Mouse (Mus musculus) layer of hippocampus, adult 2 months (tissue): ENCODE results near the gene Hist1h4k. TPM values are rescaled to one million over a fixed set of nuclear protein-coding genes. Genes with fewer than 3 reads are reported as not detected.
"Not testable (repeated sequence)": the region's sequence is repeated elsewhere in the genome, so short reads cannot be mapped to it uniquely, and the experiment has no call there.

ENCODE experiments used
- DNase-seq, 2 experiments: peaks; one replicate each; pipeline ENCODE4 v3.0.0; 2022; ENCODE audit warnings: low spot score in 2 of 2
- H3K27ac ChIP-seq: fragments of 200-600 bp; 2 replicates; pipeline ENCODE4 v1.8.1; 2022
- H3K4me3 ChIP-seq: fragments of 200-600 bp; 2 replicates; pipeline ENCODE4 v1.8.1; 2022; ENCODE audit warnings: mild to moderate bottlenecking
- CTCF ChIP-seq: fragments of 200-600 bp; conservative IDR thresholded peaks from 2 replicates; pipeline ENCODE4 v1.8.1; 2022; ENCODE audit warnings: antibody characterized with exemption, mild to moderate bottlenecking, moderate library complexity
- microRNA-seq, 2 experiments: library from miRNA; unstranded; fragments of <30 nt; microRNA quantifications; one replicate each; pipeline ENCODE4 v1.2.0; 2021
- total RNA-seq, 2 experiments: library from RNA; stranded (reverse); gene quantifications; 2 replicates each; pipeline ENCODE4 v1.2.3; 2021

Hist1h4k gene
- total RNA-seq, 2 experiments from 2014 or later = 269 to 298 TPM

GRCm38 (mm10) chr13:21718381-21719080, 31.8 kb downstream of the Hist1h4k start:
- peak overlapping the region; percentile 49; the same call in 1 of the 2 replicates for H3K4me3 ChIP-seq
- no peak for TF ChIP-seq CTCF
- H3K27ac ChIP-seq = no peak overlapping the region
- DNase-seq = no peak

- DNase-seq = peak; percentile 87 to 93
- Histone ChIP-seq H3K4me3 (peak within 1 kb of the TSS; percentile 58), H3K27ac (peak within 1 kb of the TSS; percentile 86)
These were observed 32.6 kb downstream of the Hist1h4k start, which contains the start of gene Hist1h3h for GRCm38 (mm10) chr13:21717397-21718357. Hist1h3h (plus strand) TSS chr13:21717659.

- Histone ChIP-seq H3K4me3 (peak overlapping the region; percentile 58), H3K27ac (peak overlapping the region; percentile 86)
- DNase-seq = not testable (repeated sequence)
These were observed 33.5 kb downstream of the Hist1h4k start for GRCm38 (mm10) chr13:21716540-21717391.

- DNase-seq = peak; percentile 84 to 94
- peak within 1 kb of the TSS; percentile 86 for H3K27ac ChIP-seq
These were observed 34.3 kb downstream of the Hist1h4k start, which contains the start of the genes Hist1h2bl and Hist1h2ai for GRCm38 (mm10) chr13:21715864-21716539. Hist1h2bl (minus strand) TSS chr13:21716143. Hist1h2ai (plus strand) TSS chr13:21716422.

GRCm38 (mm10) chr13:21715131-21715863, 35.0 kb downstream of the Hist1h4k start:
- peak overlapping the region; percentile 55 for H3K4me3 ChIP-seq
- TF ChIP-seq CTCF = no peak
- no peak for DNase-seq
- peak overlapping the region; percentile 83 for H3K27ac ChIP-seq

More at GRCm38 (mm10) chr13:21715864-21716539, 34.3 kb downstream of the Hist1h4k start, which contains the start of the genes Hist1h2bl and Hist1h2ai:
- peak within 1 kb of the TSS; percentile 58 for H3K4me3 ChIP-seq

- no peak overlapping the region for H3K27ac ChIP-seq
- TF ChIP-seq CTCF = peak; percentile 99
- H3K4me3 ChIP-seq = peak overlapping the region; percentile 55
- DNase-seq = peak in 1 of 2 experiments; percentile 69
These were observed 35.6 kb downstream of the Hist1h4k start for GRCm38 (mm10) chr13:21714725-21715124.

- no peak for TF ChIP-seq CTCF
- H3K27ac ChIP-seq = no peak overlapping the region
- peak overlapping the region; percentile 68 for H3K4me3 ChIP-seq
- no peak for DNase-seq
These were observed 38.6 kb downstream of the Hist1h4k start for GRCm38 (mm10) chr13:21711698-21712097.

- Histone ChIP-seq H3K27ac (peak overlapping the region; percentile 83), H3K4me3 (peak overlapping the region; percentile 68)
- peak; percentile 76 to 83 for DNase-seq
- TF ChIP-seq CTCF = no peak
These were observed 39.3 kb downstream of the Hist1h4k start for GRCm38 (mm10) chr13:21710821-21711525.

- peak; percentile 95 for TF ChIP-seq CTCF
- H3K4me3 ChIP-seq = peak overlapping the region; percentile 68
- H3K27ac ChIP-seq = peak overlapping the region; percentile 83
- DNase-seq = peak; percentile 87 to 92
These were observed 40.1 kb downstream of the Hist1h4k start for GRCm38 (mm10) chr13:21710031-21710711.

- DNase-seq = no peak
- no peak overlapping the region for H3K27ac ChIP-seq
- no peak overlapping the region for H3K4me3 ChIP-seq
- TF ChIP-seq CTCF = no peak
These were observed 43.6 kb downstream of the Hist1h4k start for GRCm38 (mm10) chr13:21706669-21707068.

Small RNA genes within 50 kb of the gene (microRNA-seq; reads per million reads assigned to microRNA genes)
- gene Gm44346 = 0 reads per million in 2 experiments
- 0 reads per million in 2 experiments for gene Gm44357
- gene Gm44367 = 0 reads per million in 2 experiments
- gene Gm44454 = 0 reads per million in 2 experiments

Other genes starting within 250 kb of the Hist1h4k start
- gene Gm11273, start 249.1 kb downstream of the Hist1h4k start, total RNA-seq = 10 to 100 TPM; 59.2 to 60.9 TPM
- 10 to 100 TPM; 20.2 to 23.4 TPM for gene Zkscan8, start 219.4 kb downstream of the Hist1h4k start, total RNA-seq
- not detected for gene Olfr1366, start 207.7 kb downstream of the Hist1h4k start, total RNA-seq
- not detected for gene Olfr1535, start 190.6 kb downstream of the Hist1h4k start, total RNA-seq
- not detected for gene Olfr1364, start 168.7 kb downstream of the Hist1h4k start, total RNA-seq
- not detected for gene Olfr1362, start 136.5 kb downstream of the Hist1h4k start, total RNA-seq
- not detected for gene Olfr11, start 108.0 kb downstream of the Hist1h4k start, total RNA-seq
- not detected for gene Olfr1361, start 87.1 kb downstream of the Hist1h4k start, total RNA-seq
- not detected for gene Olfr1360, start 73.1 kb downstream of the Hist1h4k start, total RNA-seq
- not detected for gene Olfr1359, start 52.4 kb downstream of the Hist1h4k start, total RNA-seq
- gene Hist1h2bl, start 34.4 kb downstream of the Hist1h4k start, total RNA-seq = 10 to 100 TPM; 25.0 to 36.7 TPM
- 10 to 100 TPM; 27.6 to 54.9 TPM for gene Hist1h2ai, start 34.1 kb downstream of the Hist1h4k start, total RNA-seq
- 10 to 100 TPM; 51.3 to 58.2 TPM for gene Hist1h3h, start 32.8 kb downstream of the Hist1h4k start, total RNA-seq
- 1 to 10 TPM; 4.2 to 8.2 TPM for gene Hist1h2bm, start 28.5 kb downstream of the Hist1h4k start, total RNA-seq
- gene Hist1h4j, start 15.4 kb downstream of the Hist1h4k start, total RNA-seq = 10 to 100 TPM; 16.7 to 19.3 TPM
- gene Hist1h2ak, start 3.3 kb upstream of the Hist1h4k start, total RNA-seq = 10 to 100 TPM; 15.1 TPM
- 1 to 10 TPM; 8.3 to 9.4 TPM for gene Hist1h2bn, start 3.6 kb upstream of the Hist1h4k start, total RNA-seq
- 1 to 10 TPM; 6.3 to 8.1 TPM for gene Hist1h1b, start 30.1 kb upstream of the Hist1h4k start, total RNA-seq
- gene Hist1h3i, start 32.9 kb upstream of the Hist1h4k start, total RNA-seq = 10 to 100 TPM; 61.0 to 71.7 TPM
- 1 to 10 TPM in 1 of 2 experiments, not detected in 1; 2.8 TPM for gene Hist1h2an, start 36.7 kb upstream of the Hist1h4k start, total RNA-seq
- gene Hist1h2bp, start 37.0 kb upstream of the Hist1h4k start, total RNA-seq = 1 to 10 TPM; 6.8 to 8.1 TPM
- gene Hist1h2bq, start 59.7 kb upstream of the Hist1h4k start, total RNA-seq = 10 to 100 TPM; 39.6 to 42.1 TPM
- 10 to 100 TPM; 30.7 to 36.0 TPM for gene Hist1h2ao, start 60.0 kb upstream of the Hist1h4k start, total RNA-seq
- gene Hist1h4m, start 61.2 kb upstream of the Hist1h4k start, total RNA-seq = 100 to 1,000 TPM; 247 to 254 TPM
- gene Hist1h4n, start 81.7 kb upstream of the Hist1h4k start, total RNA-seq = 10 to 100 TPM; 26.5 to 46.4 TPM
- 10 to 100 TPM; 11.3 to 15.9 TPM for gene Hist1h2ap, start 83.0 kb upstream of the Hist1h4k start, total RNA-seq
- gene Hist1h2br, start 83.2 kb upstream of the Hist1h4k start, total RNA-seq = 10 to 100 TPM; 38.6 to 42.0 TPM
- 1 to 10 TPM; 3.5 to 4.6 TPM for gene Zfp184, start 194.6 kb upstream of the Hist1h4k start, total RNA-seq
- under 1 TPM in 1 of 2 experiments, not detected in 1; 0.18 TPM for gene Pom121l2, start 230.7 kb upstream of the Hist1h4k start, total RNA-seq